Mouse (Mus musculus) forebrain, embryonic 12.5 days (tissue): ENCODE measurements around the gene Tmem116. TPM values are rescaled to one million over a fixed set of nuclear protein-coding genes. Genes with fewer than 3 reads are reported as not detected.

Source experiments
- ATAC-seq: fragments of 200-750 bp; cut with Nextera tagmentation; 2 replicates; pipeline ENCODE4 v1.8.0; 2017; ENCODE audit warnings: moderate TSS enrichment; ENCODE audit not compliant: low FRiP score
- H3K27ac ChIP-seq: fragments of 300-500 bp; sonication (generic); 2 replicates; pipeline ENCODE4 v1.5.1; 2016; ENCODE audit warnings: mild to moderate bottlenecking
- H3K27me3 ChIP-seq: fragments of 300-500 bp; sonication (generic); 2 replicates; pipeline ENCODE4 v1.6.1; 2016; ENCODE audit warnings: mild to moderate bottlenecking
- H3K36me3 ChIP-seq: fragments of 300-500 bp; sonication (generic); replicated peaks from 2 replicates; pipeline ENCODE4 v1.6.1; 2016; ENCODE audit warnings: mild to moderate bottlenecking
- H3K4me1 ChIP-seq: fragments of 300-500 bp; sonication (generic); 2 replicates; pipeline ENCODE4 v1.6.1; 2016
- H3K4me2 ChIP-seq: fragments of 300-500 bp; sonication (generic); 2 replicates; pipeline ENCODE4 v1.6.1; 2016; ENCODE audit warnings: mild to moderate bottlenecking, moderate library complexity
- H3K4me3 ChIP-seq: fragments of 300-500 bp; sonication (generic); replicated peaks from 2 replicates; pipeline ENCODE4 v1.5.1; 2016; ENCODE audit warnings: mild to moderate bottlenecking
- H3K9ac ChIP-seq: fragments of 300-500 bp; sonication (generic); 2 replicates; pipeline ENCODE4 v1.6.1; 2016; ENCODE audit warnings: mild to moderate bottlenecking
- H3K9me3 ChIP-seq: fragments of 300-500 bp; sonication (generic); 2 replicates; pipeline ENCODE4 v1.6.1; 2016
- WGBS: fragments of 180-500 bp; shearing (Covaris S2); methylation state at CpG from one replicate; pipeline ENCODE4 v1.1.7; 2016; 5-methylcytosine and 5-hydroxymethylcytosine counted together
- polyA plus RNA-seq: library from polyadenylated mRNA; unstranded; fragments of >200 nt; fragmentation: Nextera tagmentation; extraction: Ambion mirVana; gene quantifications from 2 replicates; pipeline ENCODE4 v1.2.1, GENCODE M21; 2016

Gene Tmem116
- polyA plus RNA-seq, 1 experiment from 2014 or later, result 0.72 TPM

DNA sequence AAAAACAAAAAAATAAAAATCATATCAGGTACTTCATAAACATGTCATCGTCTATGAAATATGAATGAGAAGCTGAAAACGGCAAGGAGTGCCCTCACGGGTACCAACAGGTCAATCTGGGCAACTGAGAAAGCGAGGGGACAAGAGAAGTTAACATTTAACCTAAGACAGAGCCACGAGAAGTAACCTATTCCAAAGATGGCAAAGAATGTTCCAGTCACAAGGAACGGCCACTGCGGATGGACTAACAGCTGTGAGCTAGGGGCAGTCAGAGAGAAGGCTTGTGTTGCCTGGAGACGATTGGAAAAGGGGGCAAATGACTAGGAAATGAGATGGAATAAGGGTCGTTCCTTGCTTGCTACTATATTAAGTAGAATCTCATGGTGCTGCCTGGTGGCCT, 1.2 kb upstream of the Tmem116 start:
- Histone ChIP-seq H3K4me1 (peaks cover 28% of the 10 kb centered on the region), H3K9me3 (0 out of 2 replicates have a peak, but pooled peaks cover 2% of the 10 kb centered on the region), H3K36me3 (peaks cover 45% of the 10 kb centered on the region), H3K9ac (no peak overlapping the region), H3K4me3 (no peak overlapping the region; the same call in 1 of the 2 replicates), H3K4me2 (peak overlapping the region; percentile 68), H3K27ac (no peak overlapping the region), H3K27me3 (no peaks in the 10 kb centered on the region)
- ATAC-seq, result no peak
- WGBS, result 88% methylated on average over 9 of the region's 9 CpGs

GRCm38 (mm10) chr5:121451203-121451602, 490 bp upstream of the Tmem116 start:
- no peak for ATAC-seq
- H3K9me3 ChIP-seq, result 0 out of 2 replicates have a peak, but pooled peaks cover 2% of the 10 kb centered on the region
- peaks cover 28% of the 10 kb centered on the region for H3K4me1 ChIP-seq
- 32% methylated on average over 8 of the region's 8 CpGs for WGBS
- peaks cover 38% of the 10 kb centered on the region for H3K36me3 ChIP-seq
- H3K27ac ChIP-seq, result peak overlapping the region; percentile 94; the same call in 1 of the 2 replicates
- H3K27me3 ChIP-seq, result no peaks in the 10 kb centered on the region
- H3K4me2 ChIP-seq, result peak overlapping the region; percentile 68
- peak overlapping the region; percentile 94 for H3K9ac ChIP-seq
- peak overlapping the region; percentile 81 for H3K4me3 ChIP-seq

- Histone ChIP-seq H3K27ac (peak within 1 kb of the TSS; percentile 94), H3K9me3 (0 out of 2 replicates have a peak, but pooled peaks cover 2% of the 10 kb centered on the region), H3K36me3 (peaks cover 27% of the 10 kb centered on the region), H3K9ac (peak within 1 kb of the TSS; percentile 94), H3K4me2 (peak within 1 kb of the TSS; percentile 68), H3K4me1 (peaks cover 28% of the 10 kb centered on the region), H3K27me3 (no peaks in the 10 kb centered on the region), H3K4me3 (peak within 1 kb of the TSS; percentile 81)
- peak; percentile 94 for ATAC-seq
- under 1% methylated on average over 86 of the region's 97 CpGs for WGBS
Measured at GRCm38 (mm10) chr5:121452026-121452869, 555 bp downstream of the Tmem116 start, which contains the start of gene Erp29. Gene Erp29, minus strand, starts transcription at chr5:121452506.

DNA sequence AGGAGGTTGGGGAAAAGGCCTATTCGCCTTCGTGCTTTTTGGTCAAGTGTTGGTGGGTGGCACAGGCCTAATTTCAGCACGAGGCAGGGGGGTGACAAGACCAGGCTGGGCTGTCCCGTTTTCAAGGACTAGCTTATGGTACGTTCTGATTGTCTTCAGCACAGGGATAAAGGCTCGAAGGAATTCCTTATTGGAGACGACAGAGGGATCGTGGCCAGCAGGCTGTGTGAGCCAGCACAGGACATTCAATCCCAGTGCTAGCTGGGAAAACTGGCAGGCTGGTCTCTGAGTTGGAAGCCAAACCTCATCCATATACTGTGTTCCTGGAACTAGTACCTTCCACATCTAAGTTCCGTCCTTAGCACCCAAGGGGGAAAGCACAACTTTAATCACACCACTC, 1.2 kb downstream of the Tmem116 start:
- Histone ChIP-seq H3K9me3 (0 out of 2 replicates have a peak, but pooled peaks cover 2% of the 10 kb centered on the region), H3K4me3 (peak overlapping the region; percentile 81), H3K36me3 (peaks cover 21% of the 10 kb centered on the region), H3K4me1 (peaks cover 28% of the 10 kb centered on the region), H3K27me3 (no peaks in the 10 kb centered on the region), H3K27ac (peak overlapping the region; percentile 94), H3K4me2 (peak overlapping the region; percentile 68), H3K9ac (peak overlapping the region; percentile 94)
- whole genome bisulfite sequencing, result 9% methylated on average over 9 of the region's 9 CpGs
- ATAC-seq, result no peak; the same call in 1 of the 2 replicates

DNA sequence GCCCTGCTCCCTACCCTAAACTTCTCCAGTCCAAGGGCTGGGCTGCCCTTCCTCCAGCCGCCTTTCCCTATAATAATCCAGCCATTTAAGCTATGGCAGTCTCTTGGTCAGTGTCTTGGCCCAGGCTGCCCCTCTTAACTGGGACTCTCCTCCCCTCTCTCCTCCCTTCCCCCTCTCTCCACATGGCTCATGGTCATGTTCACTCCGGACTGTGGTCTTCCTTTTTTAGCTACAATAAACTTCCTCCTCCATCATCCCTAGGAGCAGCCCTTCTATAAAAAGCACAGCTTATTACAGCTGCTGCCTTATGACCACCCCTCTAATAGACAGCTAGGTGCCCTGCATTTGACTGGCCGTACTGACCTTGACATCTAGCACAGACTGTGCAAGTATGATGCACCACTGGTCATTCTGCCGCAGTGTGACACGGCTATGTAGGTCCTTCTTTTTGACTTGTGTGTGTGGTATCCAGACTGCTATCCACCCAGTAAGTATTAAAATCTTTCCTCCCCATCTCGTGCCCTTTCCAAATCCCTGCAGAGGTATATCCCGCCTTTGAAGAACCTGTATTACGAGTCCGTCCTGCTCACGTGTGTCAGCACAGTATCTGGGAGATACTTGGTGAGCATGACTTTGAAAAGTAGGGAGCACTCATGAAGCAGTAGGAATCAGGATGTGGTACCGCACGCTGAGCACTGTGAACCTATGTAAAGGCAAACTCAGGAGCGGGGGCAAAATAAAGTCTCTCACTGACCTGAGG, 2.2 kb downstream of the Tmem116 start:
- no peak for ATAC-seq
- Histone ChIP-seq H3K9ac (peak overlapping the region; percentile 12; the same call in 1 of the 2 replicates), H3K4me3 (no peak overlapping the region), H3K27ac (no peak overlapping the region), H3K27me3 (no peaks in the 10 kb centered on the region), H3K36me3 (peaks cover 10% of the 10 kb centered on the region), H3K4me2 (no peak overlapping the region), H3K4me1 (peaks cover 28% of the 10 kb centered on the region), H3K9me3 (no peaks in the 10 kb centered on the region)
- 95% methylated on average over 13 of the region's 13 CpGs for WGBS

DNA sequence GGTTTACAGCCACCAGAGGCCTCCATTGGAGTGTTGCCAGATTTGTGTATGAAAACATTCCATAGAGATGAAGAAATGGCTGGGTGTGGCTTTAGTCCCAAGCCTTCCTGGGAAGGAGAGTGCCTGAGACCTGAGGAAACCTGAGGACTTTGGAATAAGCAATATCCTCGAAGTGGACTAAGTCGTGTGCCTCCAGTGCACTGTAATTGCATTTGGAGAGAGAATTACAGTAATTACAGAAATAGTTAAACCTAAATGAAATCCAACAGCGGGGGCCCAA, 2.8 kb downstream of the Tmem116 start:
- whole genome bisulfite sequencing, result 91% methylated on average over 3 of the region's 3 CpGs
- Histone ChIP-seq H3K27ac (no peak overlapping the region), H3K9ac (no peak overlapping the region), H3K36me3 (peaks cover 5% of the 10 kb centered on the region), H3K9me3 (no peaks in the 10 kb centered on the region), H3K4me3 (no peak overlapping the region), H3K4me2 (no peak overlapping the region), H3K27me3 (no peaks in the 10 kb centered on the region), H3K4me1 (peaks cover 26% of the 10 kb centered on the region)
- ATAC-seq, result no peak

GRCm38 (mm10) chr5:121455510-121456265, 4.0 kb downstream of the Tmem116 start:
- WGBS, result 85% methylated on average over 9 of the region's 9 CpGs
- Histone ChIP-seq H3K9me3 (no peaks in the 10 kb centered on the region), H3K27ac (no peak overlapping the region), H3K4me1 (peaks cover 22% of the 10 kb centered on the region), H3K36me3 (no peaks in the 10 kb centered on the region), H3K9ac (no peak overlapping the region), H3K4me3 (no peak overlapping the region), H3K4me2 (no peak overlapping the region), H3K27me3 (no peaks in the 10 kb centered on the region)
- ATAC-seq, result no peak

DNA sequence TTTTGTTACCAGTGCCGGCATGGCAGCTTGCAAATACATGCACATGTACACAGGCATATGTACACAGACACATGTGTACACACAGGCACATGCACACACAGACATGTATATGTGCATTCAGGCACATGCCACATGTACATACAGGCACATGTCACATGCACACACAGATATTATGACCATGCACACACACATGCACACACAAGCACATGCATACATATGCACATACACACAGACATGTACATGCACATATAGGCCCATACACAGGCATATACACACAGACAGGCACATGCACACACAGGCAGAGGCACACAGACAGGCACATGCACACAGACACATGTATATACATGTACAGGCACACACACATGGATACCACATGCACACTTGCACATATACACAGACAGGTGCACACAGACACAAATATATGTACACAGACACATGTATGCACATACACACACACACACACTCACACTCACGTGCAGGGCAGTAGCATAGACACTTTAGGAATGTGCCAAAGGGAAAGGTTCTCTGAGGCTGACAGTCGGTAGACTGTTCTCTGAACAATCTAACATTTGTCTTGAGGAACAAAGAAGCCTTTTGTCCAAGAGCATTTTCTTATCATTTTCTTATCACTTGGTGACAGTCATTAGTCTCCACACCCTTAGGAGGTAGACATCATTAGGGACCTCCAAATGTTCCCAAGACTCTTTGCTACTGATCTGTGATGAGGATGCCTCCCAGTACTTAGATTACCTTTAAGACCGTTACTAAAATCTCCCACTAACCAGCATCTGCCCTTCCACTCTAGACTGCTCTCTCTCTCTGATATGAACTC, 9.9 kb downstream of the Tmem116 start:
- Histone ChIP-seq H3K4me1 (no peaks in the 10 kb centered on the region), H3K9me3 (no peaks in the 10 kb centered on the region), H3K27ac (no peak overlapping the region), H3K4me3 (no peak overlapping the region), H3K4me2 (no peak overlapping the region), H3K27me3 (no peaks in the 10 kb centered on the region), H3K36me3 (no peaks in the 10 kb centered on the region), H3K9ac (no peak overlapping the region)
- no peak for ATAC-seq
- WGBS, result 75% methylated on average over 4 of the region's 4 CpGs

DNA sequence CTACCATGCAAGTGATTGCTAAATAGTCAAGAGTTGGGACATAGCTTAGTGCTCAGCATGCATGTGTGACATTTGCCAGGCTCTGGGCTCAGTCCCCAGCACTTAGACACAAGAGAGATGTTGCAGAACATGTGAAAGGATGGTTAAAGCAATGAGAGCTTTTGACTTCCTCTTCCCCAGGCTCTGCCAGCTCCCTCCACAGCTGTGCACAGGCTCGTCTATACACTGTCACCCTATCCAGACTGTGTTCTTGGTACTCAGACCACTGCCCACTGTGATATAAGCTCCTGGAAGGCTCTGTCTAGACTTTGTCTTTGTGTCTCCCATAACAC, 10.4 kb downstream of the Tmem116 start:
- H3K4me1 ChIP-seq, result no peaks in the 10 kb centered on the region
- H3K9me3 ChIP-seq, result no peaks in the 10 kb centered on the region
- WGBS, result 29% methylated on average over 1 of the region's 1 CpGs
- no peak for ATAC-seq
- no peaks in the 10 kb centered on the region for H3K36me3 ChIP-seq
- H3K9ac ChIP-seq, result no peak overlapping the region
- no peak overlapping the region for H3K4me2 ChIP-seq
- H3K27ac ChIP-seq, result no peak overlapping the region
- no peak overlapping the region for H3K4me3 ChIP-seq
- H3K27me3 ChIP-seq, result no peaks in the 10 kb centered on the region

- no peaks in the 10 kb centered on the region for H3K27me3 ChIP-seq
- no peak overlapping the region for H3K4me3 ChIP-seq
- H3K9ac ChIP-seq, result no peak overlapping the region
- 66% methylated on average over 5 of the region's 5 CpGs for WGBS
- H3K4me2 ChIP-seq, result no peak overlapping the region
- H3K27ac ChIP-seq, result no peak overlapping the region
- ATAC-seq, result no peak
- H3K4me1 ChIP-seq, result no peaks in the 10 kb centered on the region
- H3K36me3 ChIP-seq, result no peaks in the 10 kb centered on the region
- no peaks in the 10 kb centered on the region for H3K9me3 ChIP-seq
Measured at GRCm38 (mm10) chr5:121462967-121463366, 11.3 kb downstream of the Tmem116 start.

DNA sequence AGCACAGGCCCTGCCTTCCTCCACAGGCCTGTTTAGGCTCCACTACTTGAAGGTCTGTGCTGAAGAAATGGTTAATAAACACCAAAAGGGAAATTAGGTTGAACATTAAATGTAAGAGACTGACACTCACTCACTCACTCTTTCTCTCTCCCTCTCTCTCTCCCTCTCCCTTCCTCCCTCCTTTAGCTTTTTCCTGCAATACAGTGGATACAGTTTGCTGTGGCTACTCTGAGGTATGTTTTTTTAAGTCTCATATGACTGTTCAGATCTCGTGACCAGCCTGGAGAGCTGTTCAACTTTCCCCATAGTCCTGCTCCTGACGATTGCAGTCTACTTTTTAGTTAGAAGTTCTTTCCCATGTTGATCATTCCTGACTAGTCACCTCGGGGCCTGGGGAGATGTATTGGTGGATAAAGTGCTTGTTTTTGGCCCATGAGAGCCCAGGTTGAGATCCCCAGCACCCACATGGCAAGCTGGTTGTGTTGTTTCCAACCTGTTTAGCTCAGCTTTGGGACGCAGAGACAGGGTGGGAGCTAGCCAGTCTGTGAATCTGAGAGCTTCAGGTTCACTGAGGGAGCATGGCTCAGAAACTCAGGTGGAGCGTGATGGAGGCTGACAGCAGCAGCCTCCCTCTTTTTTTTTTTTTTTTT, 12.0 kb downstream of the Tmem116 start:
- Histone ChIP-seq H3K27me3 (no peaks in the 10 kb centered on the region), H3K36me3 (no peaks in the 10 kb centered on the region), H3K4me2 (no peak overlapping the region), H3K9ac (no peak overlapping the region), H3K4me1 (no peaks in the 10 kb centered on the region), H3K27ac (no peak overlapping the region), H3K4me3 (no peak overlapping the region), H3K9me3 (no peaks in the 10 kb centered on the region)
- no peak for ATAC-seq
- 80% methylated on average over 5 of the region's 5 CpGs for WGBS
